Mouse (Mus musculus): ENCODE measurements around the gene Tnf. TPM values are rescaled to one million over a fixed set of nuclear protein-coding genes. Genes with fewer than 3 reads are reported as not detected.
A peak's percentile ranks its signal among the peaks of the same experiment; 100 is the strongest.

The Tnf gene
- polyA plus RNA-seq, 1 experiment from 2014 or later: not detected

DNA sequence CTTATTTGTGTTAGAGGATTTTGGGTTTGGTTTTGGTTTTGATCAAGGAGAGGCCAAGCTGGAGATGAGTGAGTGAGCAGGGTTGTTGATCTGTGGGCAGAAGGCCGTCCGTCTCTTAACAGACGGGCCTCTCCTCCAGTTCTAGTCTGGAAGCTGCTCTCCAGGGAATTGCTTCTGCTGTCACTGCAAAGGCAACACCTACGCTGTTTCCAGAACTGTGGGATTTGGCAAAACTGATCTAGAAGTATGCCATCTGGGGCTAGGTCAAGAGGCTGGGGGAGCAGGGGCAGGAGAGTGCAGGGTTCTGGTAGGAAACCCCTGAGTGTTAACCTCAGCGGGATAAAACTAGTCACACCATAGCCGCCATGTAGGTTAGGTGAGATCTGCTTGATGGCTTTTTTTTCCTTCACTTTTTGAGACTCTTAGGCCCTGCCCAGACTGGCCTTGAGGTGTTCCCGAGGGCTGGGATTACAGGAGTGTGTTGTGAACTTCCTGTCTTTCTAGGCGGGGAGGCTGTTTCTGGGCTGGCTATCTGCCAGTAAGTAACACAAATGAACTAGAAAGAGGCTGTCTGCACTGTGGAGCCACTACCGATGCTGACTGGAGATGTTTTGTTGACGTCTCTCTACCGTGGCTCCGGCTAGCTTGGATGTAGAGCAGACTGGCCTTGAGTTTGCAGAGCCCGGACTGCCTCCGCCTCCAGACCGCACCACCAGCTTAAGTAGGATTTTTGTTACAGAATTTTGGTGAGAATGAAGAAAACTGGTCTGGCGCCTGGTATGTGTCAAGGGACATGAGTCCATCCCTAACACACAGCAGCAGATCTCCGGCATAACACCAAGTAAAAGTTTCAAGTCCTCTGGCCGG, 31.5 kb upstream of the Tnf start, which contains the start of gene Atp6v1g2:
Gene Atp6v1g2, plus strand, starts transcription at position 547 of the 867 bp plus-strand sequence.
- H3K9ac ChIP-seq (ENCODE audit: low read length): peak within 1 kb of the TSS; percentile 91
- 60% methylated on average over 18 of the region's 18 CpGs for whole genome bisulfite sequencing
- peaks cover 58% of the 10 kb centered on the region for H3K36me3 ChIP-seq (ENCODE audit: control insufficient read depth, insufficient read depth, low read length)
- peak within 1 kb of the TSS; percentile 82 for H3K4me2 ChIP-seq (ENCODE audit: low read length)
- peak within 1 kb of the TSS in 1 of 2 experiments; percentile 67; a peak in 3 of 4 replicates for H3K4me3 ChIP-seq (ENCODE audit: control insufficient read depth in 1 of 2, insufficient read depth in 1 of 2, low read depth in 1 of 2, low read length in 2 of 2)
- no peaks in the 10 kb centered on the region for H3K9me3 ChIP-seq (ENCODE audit: control insufficient read depth, low read length)
- H3K27ac ChIP-seq (replicated peaks in 1 of 2; ENCODE audit: control insufficient read depth in 1 of 2, insufficient read depth in 1 of 2, low read depth in 2 of 2, low read length in 2 of 2): peak within 1 kb of the TSS; percentile 63 to 86
- no peaks in the 10 kb centered on the region for H3K27me3 ChIP-seq (ENCODE audit: control insufficient read depth, insufficient read depth, low read length)
- peaks cover 7 to 25% of the 10 kb centered on the region in 2 experiments for H3K4me1 ChIP-seq (ENCODE audit: control insufficient read depth in 2 of 2, insufficient read depth in 2 of 2, low read length in 2 of 2)
- 0 out of 2 replicates have a peak, but pooled peaks have one; percentile 9 for ATAC-seq (ENCODE audit: insufficient number of reproducible peaks, insufficient read depth, low FRiP score, low read depth)

DNA sequence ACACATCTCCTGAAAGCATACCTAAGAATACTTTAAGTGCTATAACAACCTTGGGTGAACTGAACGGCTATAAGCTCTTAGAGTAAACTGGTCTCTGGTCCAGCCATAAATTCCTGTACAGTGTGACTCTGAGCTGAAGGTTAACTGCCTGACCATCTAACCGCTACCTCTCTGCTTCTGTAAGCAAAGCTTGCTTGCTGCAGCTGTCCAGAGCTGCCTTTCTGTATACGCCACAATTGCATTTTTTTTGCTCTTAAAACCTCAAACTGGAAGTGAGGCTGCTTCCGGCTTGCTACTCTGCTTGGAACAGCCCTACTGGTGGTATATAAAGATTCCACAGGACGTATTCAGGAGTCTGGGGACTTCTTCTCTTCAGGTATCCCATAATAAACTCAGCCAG, 30.9 kb upstream of the Tnf start:
- 77% methylated on average over 5 of the region's 5 CpGs for WGBS
- peak overlapping the region; percentile 82; the same call in 1 of the 2 replicates for H3K4me2 ChIP-seq (ENCODE audit: low read length)
- H3K27ac ChIP-seq (replicated peaks in 1 of 2; ENCODE audit: control insufficient read depth in 1 of 2, insufficient read depth in 1 of 2, low read depth in 2 of 2, low read length in 2 of 2): peak overlapping the region in 1 of 2 experiments; percentile 86; a peak in 1 of 4 replicates
- H3K27me3 ChIP-seq (ENCODE audit: control insufficient read depth, insufficient read depth, low read length): no peaks in the 10 kb centered on the region
- no peaks in the 10 kb centered on the region for H3K9me3 ChIP-seq (ENCODE audit: control insufficient read depth, low read length)
- H3K9ac ChIP-seq (ENCODE audit: low read length): peak overlapping the region; percentile 27; the same call in 1 of the 2 replicates
- H3K4me3 ChIP-seq (ENCODE audit: control insufficient read depth in 1 of 2, insufficient read depth in 1 of 2, low read depth in 1 of 2, low read length in 2 of 2): no peak overlapping the region
- peaks cover 60% of the 10 kb centered on the region for H3K36me3 ChIP-seq (ENCODE audit: control insufficient read depth, insufficient read depth, low read length)
- peaks cover 7 to 25% of the 10 kb centered on the region in 2 experiments for H3K4me1 ChIP-seq (ENCODE audit: control insufficient read depth in 2 of 2, insufficient read depth in 2 of 2, low read length in 2 of 2)
- ATAC-seq (ENCODE audit: insufficient number of reproducible peaks, insufficient read depth, low FRiP score, low read depth): no peak

DNA sequence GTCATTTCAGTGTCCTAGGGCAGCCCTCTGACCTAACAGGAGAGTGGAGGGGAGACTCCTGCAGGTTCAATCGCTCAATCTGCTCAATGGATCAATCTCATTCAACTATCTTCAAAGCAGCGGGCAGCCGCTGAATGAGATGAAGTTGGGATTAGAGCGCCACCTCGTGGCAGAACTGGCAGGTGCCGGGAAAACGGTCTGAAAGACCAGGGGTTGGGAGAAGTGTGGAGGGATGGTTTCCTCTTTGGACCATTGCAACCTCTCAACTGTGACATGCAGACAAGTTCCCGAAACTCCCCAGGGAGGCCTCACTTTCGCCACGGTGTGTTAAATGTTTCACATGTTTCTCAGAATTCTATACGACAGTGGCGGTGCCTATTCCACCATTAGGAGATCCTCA, 30.2 kb upstream of the Tnf start:
- H3K9ac ChIP-seq (ENCODE audit: low read length): peak overlapping the region; percentile 27; the same call in 1 of the 2 replicates
- ATAC-seq (ENCODE audit: insufficient number of reproducible peaks, insufficient read depth, low FRiP score, low read depth): no peak
- H3K4me3 ChIP-seq (ENCODE audit: control insufficient read depth in 1 of 2, insufficient read depth in 1 of 2, low read depth in 1 of 2, low read length in 2 of 2): no peak overlapping the region

DNA sequence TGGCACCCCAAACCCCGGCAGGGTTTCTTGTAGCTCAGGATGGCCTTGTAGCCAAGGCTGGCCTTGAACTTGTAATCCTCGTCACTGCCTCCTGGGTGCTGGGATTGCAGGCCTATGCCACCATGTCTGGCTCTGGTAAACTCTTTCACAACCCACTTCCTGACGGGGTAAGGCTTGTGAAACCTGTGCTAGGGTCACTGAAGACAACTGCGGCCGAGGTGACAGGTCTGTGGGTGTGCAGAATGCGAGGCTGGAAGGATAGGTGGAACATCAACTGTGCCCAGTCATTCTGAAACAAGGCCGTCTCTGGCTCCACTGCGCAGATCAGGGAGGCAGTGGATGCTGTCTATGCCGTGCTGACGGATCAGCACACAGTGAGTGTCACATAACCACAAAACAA, 29.2 kb upstream of the Tnf start:
- Histone ChIP-seq H3K4me3 (ENCODE audit: control insufficient read depth in 1 of 2, insufficient read depth in 1 of 2, low read depth in 1 of 2, low read length in 2 of 2) (no peak overlapping the region), H3K27me3 (ENCODE audit: control insufficient read depth, insufficient read depth, low read length) (no peaks in the 10 kb centered on the region), H3K9ac (ENCODE audit: low read length) (peak overlapping the region; percentile 21; the same call in 1 of the 2 replicates), H3K4me2 (ENCODE audit: low read length) (no peak overlapping the region), H3K36me3 (ENCODE audit: control insufficient read depth, insufficient read depth, low read length) (peaks cover 66% of the 10 kb centered on the region), H3K4me1 (ENCODE audit: control insufficient read depth in 2 of 2, insufficient read depth in 2 of 2, low read length in 2 of 2) (peaks cover 7 to 22% of the 10 kb centered on the region in 2 experiments), H3K27ac (replicated peaks in 1 of 2; ENCODE audit: control insufficient read depth in 1 of 2, insufficient read depth in 1 of 2, low read depth in 2 of 2, low read length in 2 of 2) (no peak overlapping the region), H3K9me3 (ENCODE audit: control insufficient read depth, low read length) (no peaks in the 10 kb centered on the region)
- no peak for ATAC-seq (ENCODE audit: insufficient number of reproducible peaks, insufficient read depth, low FRiP score, low read depth)
- WGBS: 91% methylated on average over 10 of the region's 10 CpGs

More for the DNA sequence above, 30.2 kb upstream of the Tnf start:
- peaks cover 63% of the 10 kb centered on the region for H3K36me3 ChIP-seq (ENCODE audit: control insufficient read depth, insufficient read depth, low read length)
- no peaks in the 10 kb centered on the region for H3K9me3 ChIP-seq (ENCODE audit: control insufficient read depth, low read length)
- 14% methylated on average over 12 of the region's 12 CpGs for WGBS
- no peaks in the 10 kb centered on the region for H3K27me3 ChIP-seq (ENCODE audit: control insufficient read depth, insufficient read depth, low read length)
- H3K4me2 ChIP-seq (ENCODE audit: low read length): no peak overlapping the region
- H3K4me1 ChIP-seq (ENCODE audit: control insufficient read depth in 2 of 2, insufficient read depth in 2 of 2, low read length in 2 of 2): peaks cover 7 to 25% of the 10 kb centered on the region in 2 experiments
- H3K27ac ChIP-seq (replicated peaks in 1 of 2; ENCODE audit: control insufficient read depth in 1 of 2, insufficient read depth in 1 of 2, low read depth in 2 of 2, low read length in 2 of 2): no peak overlapping the region

DNA sequence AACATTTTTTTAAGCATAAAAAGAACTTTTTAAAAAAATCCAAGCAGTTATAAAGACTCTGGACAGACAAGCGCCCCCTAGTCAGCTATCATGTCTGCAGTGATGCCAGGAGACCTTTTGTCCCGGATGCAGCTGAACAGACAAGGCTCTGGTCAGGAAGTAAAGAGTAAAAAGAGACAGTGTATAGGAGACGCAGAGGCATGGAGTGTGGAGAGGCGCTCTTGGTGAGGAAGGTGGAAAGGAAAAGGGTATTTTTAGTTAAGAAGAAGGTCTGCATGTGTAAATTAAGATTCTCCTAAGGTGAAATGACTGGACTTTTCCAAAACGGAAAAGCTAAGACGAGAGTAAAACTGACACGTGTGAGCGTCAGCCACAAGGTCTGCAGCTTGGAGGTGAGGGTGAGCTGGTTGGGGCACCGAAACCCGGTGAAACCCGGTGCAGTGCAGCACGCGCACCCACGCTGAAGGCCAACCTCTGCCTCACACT, 24.8 kb upstream of the Tnf start:
- Histone ChIP-seq H3K9ac (ENCODE audit: low read length) (no peak overlapping the region), H3K27me3 (ENCODE audit: control insufficient read depth, insufficient read depth, low read length) (no peaks in the 10 kb centered on the region), H3K27ac (replicated peaks in 1 of 2; ENCODE audit: control insufficient read depth in 1 of 2, insufficient read depth in 1 of 2, low read depth in 2 of 2, low read length in 2 of 2) (0 out of 4 replicates have a peak overlapping the region, but pooled peaks of 1 of the 2 experiments have one; percentile 31), H3K4me2 (ENCODE audit: low read length) (no peak overlapping the region), H3K4me3 (ENCODE audit: control insufficient read depth in 1 of 2, insufficient read depth in 1 of 2, low read depth in 1 of 2, low read length in 2 of 2) (no peak overlapping the region), H3K4me1 (ENCODE audit: control insufficient read depth in 2 of 2, insufficient read depth in 2 of 2, low read length in 2 of 2) (peaks cover 0 to 1% of the 10 kb centered on the region in 2 experiments; a peak in 2 of 4 replicates), H3K36me3 (ENCODE audit: control insufficient read depth, insufficient read depth, low read length) (peaks cover 67% of the 10 kb centered on the region), H3K9me3 (ENCODE audit: control insufficient read depth, low read length) (no peaks in the 10 kb centered on the region)
- 70% methylated on average over 14 of the region's 14 CpGs for WGBS
- no peak for ATAC-seq (ENCODE audit: insufficient number of reproducible peaks, insufficient read depth, low FRiP score, low read depth)

DNA sequence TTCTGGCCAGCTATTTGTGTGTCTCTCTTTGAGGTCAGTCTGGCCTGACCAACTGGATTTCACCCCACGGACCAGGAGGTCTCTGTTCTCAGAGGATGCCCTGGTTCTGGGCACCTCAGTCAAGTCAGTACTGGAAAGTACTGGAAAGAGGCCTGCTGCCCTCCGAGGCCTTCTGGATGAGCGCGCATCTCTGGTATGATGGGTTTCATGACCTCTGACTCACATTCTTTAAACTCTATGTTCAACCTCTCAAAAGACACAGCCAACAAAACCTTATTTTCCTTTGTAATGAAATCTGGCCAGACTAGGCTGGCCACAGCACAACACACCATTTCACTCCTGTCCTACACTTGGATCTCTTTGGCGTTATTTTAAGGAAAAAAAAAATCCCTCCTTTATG, 23.6 kb upstream of the Tnf start:
- Histone ChIP-seq H3K9me3 (ENCODE audit: control insufficient read depth, low read length) (no peaks in the 10 kb centered on the region), H3K9ac (ENCODE audit: low read length) (no peak overlapping the region), H3K27ac (replicated peaks in 1 of 2; ENCODE audit: control insufficient read depth in 1 of 2, insufficient read depth in 1 of 2, low read depth in 2 of 2, low read length in 2 of 2) (no peak overlapping the region), H3K4me3 (ENCODE audit: control insufficient read depth in 1 of 2, insufficient read depth in 1 of 2, low read depth in 1 of 2, low read length in 2 of 2) (no peak overlapping the region), H3K4me2 (ENCODE audit: low read length) (no peak overlapping the region), H3K36me3 (ENCODE audit: control insufficient read depth, insufficient read depth, low read length) (peaks cover 66% of the 10 kb centered on the region), H3K4me1 (ENCODE audit: control insufficient read depth in 2 of 2, insufficient read depth in 2 of 2, low read length in 2 of 2) (peaks cover 0 to 2% of the 10 kb centered on the region in 2 experiments; a peak in 2 of 4 replicates), H3K27me3 (ENCODE audit: control insufficient read depth, insufficient read depth, low read length) (no peaks in the 10 kb centered on the region)
- no peak for ATAC-seq (ENCODE audit: insufficient number of reproducible peaks, insufficient read depth, low FRiP score, low read depth)
- WGBS: 93% methylated on average over 5 of the region's 5 CpGs

DNA sequence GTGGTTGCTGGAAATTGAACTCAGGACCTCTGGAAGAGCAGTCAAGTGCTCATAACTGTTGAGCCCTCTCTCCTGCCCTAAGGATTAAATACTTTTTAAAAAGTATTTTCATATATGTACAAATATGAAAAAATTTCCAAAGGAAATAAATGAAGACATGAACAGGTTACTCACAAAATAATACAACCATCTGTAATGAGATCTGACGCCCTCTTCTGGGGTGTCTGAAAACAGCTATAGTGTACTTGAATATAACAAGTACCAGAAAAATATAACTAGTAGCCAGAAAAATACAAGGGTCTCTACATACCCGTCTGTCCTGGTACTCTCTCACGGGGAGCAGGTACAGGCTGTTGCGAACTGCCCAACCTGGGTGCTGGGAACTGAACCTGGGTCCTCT, 22.8 kb upstream of the Tnf start:
- H3K4me2 ChIP-seq (ENCODE audit: low read length): no peak overlapping the region
- no peak overlapping the region for H3K4me3 ChIP-seq (ENCODE audit: control insufficient read depth in 1 of 2, insufficient read depth in 1 of 2, low read depth in 1 of 2, low read length in 2 of 2)
- 90% methylated on average over 4 of the region's 4 CpGs for WGBS
- H3K27ac ChIP-seq (replicated peaks in 1 of 2; ENCODE audit: control insufficient read depth in 1 of 2, insufficient read depth in 1 of 2, low read depth in 2 of 2, low read length in 2 of 2): no peak overlapping the region
- no peaks in the 10 kb centered on the region for H3K27me3 ChIP-seq (ENCODE audit: control insufficient read depth, insufficient read depth, low read length)
- no peak for ATAC-seq (ENCODE audit: insufficient number of reproducible peaks, insufficient read depth, low FRiP score, low read depth)
- peaks cover 3 to 9% of the 10 kb centered on the region in 2 experiments for H3K4me1 ChIP-seq (ENCODE audit: control insufficient read depth in 2 of 2, insufficient read depth in 2 of 2, low read length in 2 of 2)
- no peak overlapping the region for H3K9ac ChIP-seq (ENCODE audit: low read length)
- H3K36me3 ChIP-seq (ENCODE audit: control insufficient read depth, insufficient read depth, low read length): peaks cover 66% of the 10 kb centered on the region
- no peaks in the 10 kb centered on the region for H3K9me3 ChIP-seq (ENCODE audit: control insufficient read depth, low read length)

Measured in heart, embryonic 14.5 days (tissue).